Mouse (Mus musculus) neural tube, embryonic 11.5 days (tissue): ENCODE measurements around the gene Cd80. TPM values are rescaled to one million over a fixed set of nuclear protein-coding genes. Genes with fewer than 3 reads are reported as not detected.

Experiments
- polyA plus RNA-seq: library from polyadenylated mRNA; unstranded; fragments of >200 nt; fragmentation: Nextera tagmentation; extraction: Ambion mirVana; gene quantifications from 2 replicates; pipeline ENCODE4 v1.2.1, GENCODE M21; 2014

The Cd80 gene
- polyA plus RNA-seq, 1 experiment from 2014 or later = 0.54 TPM

Other genes starting within 250 kb of the Cd80 start
- gene Nr1i2, start 160.7 kb upstream of the Cd80 start, polyA plus RNA-seq = not detected in 2 replicates
- 0.19 and 0.27 TPM in 2 replicates for gene Maats1, start 113.4 kb upstream of the Cd80 start, polyA plus RNA-seq
- gene Cox17, start 108.6 kb upstream of the Cd80 start, polyA plus RNA-seq = 113 and 118 TPM in 2 replicates
- gene Gm21987, start 108.5 kb upstream of the Cd80 start, polyA plus RNA-seq = not detected in 2 replicates
- gene Popdc2, start 93.4 kb upstream of the Cd80 start, polyA plus RNA-seq = 1.2 and 1.3 TPM in 2 replicates
- 0.20 and 0.23 TPM in 2 replicates for gene Pla1a, start 22.4 kb upstream of the Cd80 start, polyA plus RNA-seq
- 143 and 144 TPM in 2 replicates for gene Adprh, start 2.9 kb upstream of the Cd80 start, polyA plus RNA-seq
- 29.6 and 33.3 TPM in 2 replicates for gene Timmdc1, start 67.1 kb downstream of the Cd80 start, polyA plus RNA-seq
- 69.8 and 70.4 TPM in 2 replicates for gene Poglut1, start 94.7 kb downstream of the Cd80 start, polyA plus RNA-seq
- 94.3 and 96.1 TPM in 2 replicates for gene Tmem39a, start 103.1 kb downstream of the Cd80 start, polyA plus RNA-seq